Mouse (Mus musculus) lung, postnatal 36 days (tissue): Measurements from ENCODE around the gene Naa50.

Source experiments
- DNase-seq: peaks from one replicate; pipeline ENCODE4 v3.0.0; 2022; ENCODE audit warnings: mixed read lengths

Gene Naa50

GRCm38 (mm10) chr16:44205973-44206372 lies 66.3 kb downstream of the Naa50 start:
- DNase-seq = no peak

GRCm38 (mm10) chr16:44210156-44211053 lies 70.8 kb downstream of the Naa50 start:
- DNase-seq = no peak

- no peak for DNase-seq
Measured at GRCm38 (mm10) chr16:44211054-44211414, 71.4 kb downstream of the Naa50 start.

- DNase-seq = peak; percentile 9
Measured at GRCm38 (mm10) chr16:44212703-44213102, 73.1 kb downstream of the Naa50 start.
